Mouse (Mus musculus) hindbrain, embryonic 16.5 days (tissue): ENCODE data around the gene Tns1. TPM values are rescaled to one million over a fixed set of nuclear protein-coding genes. Genes with fewer than 3 reads are reported as not detected.

ENCODE experiments used
- ATAC-seq: fragments of 200-750 bp; cut with Nextera tagmentation; 2 replicates; pipeline ENCODE4 v1.8.0; 2017; ENCODE audit warnings: moderate TSS enrichment, moderate library complexity
- H3K27ac ChIP-seq: fragments of 300-500 bp; sonication (generic); 2 replicates; pipeline ENCODE4 v1.5.1; 2014; ENCODE audit warnings: low read depth, mild to moderate bottlenecking, control low read depth, low read length, moderate library complexity
- H3K27me3 ChIP-seq: fragments of 300-500 bp; sonication (generic); replicated peaks from 2 replicates; pipeline ENCODE4 v1.6.1; 2014; ENCODE audit warnings: low read length; ENCODE audit not compliant: control insufficient read depth, insufficient read depth
- H3K36me3 ChIP-seq: fragments of 300-500 bp; sonication (generic); 2 replicates; pipeline ENCODE4 v1.6.1; 2014; ENCODE audit warnings: mild to moderate bottlenecking, low read length, moderate library complexity, mixed read lengths; ENCODE audit not compliant: control insufficient read depth, insufficient read depth
- H3K4me1 ChIP-seq: fragments of 300-500 bp; sonication (generic); 2 replicates; pipeline ENCODE4 v1.6.1; 2014; ENCODE audit warnings: low read depth, low read length; ENCODE audit not compliant: control insufficient read depth, insufficient read depth
- H3K4me2 ChIP-seq: fragments of 300-500 bp; sonication (generic); 2 replicates; pipeline ENCODE4 v1.6.1; 2014; ENCODE audit warnings: mild to moderate bottlenecking, low read length, control low read depth, moderate library complexity
- H3K4me3 ChIP-seq: fragments of 300-500 bp; sonication (generic); 2 replicates; pipeline ENCODE4 v1.5.1; 2014; ENCODE audit warnings: mild to moderate bottlenecking, low read length, control low read depth, moderate library complexity
- H3K9ac ChIP-seq: fragments of 300-500 bp; sonication (generic); 2 replicates; pipeline ENCODE4 v1.6.1; 2014; ENCODE audit warnings: low read depth, mild to moderate bottlenecking, control low read depth, low read length, moderate library complexity
- H3K9me3 ChIP-seq: fragments of 300-500 bp; sonication (generic); 2 replicates; pipeline ENCODE4 v1.6.1; 2014; ENCODE audit warnings: mild to moderate bottlenecking, low read length, moderate library complexity; ENCODE audit not compliant: control insufficient read depth
- WGBS: fragments of 180-500 bp; shearing (Covaris S2); extraction: QIAGEN DNeasy Blood & Tissue Kit; methylation state at CpG from one replicate; pipeline ENCODE4 v1.1.7; 2014; 5-methylcytosine and 5-hydroxymethylcytosine counted together
- polyA plus RNA-seq: library from polyadenylated mRNA; unstranded; fragments of >200 nt; fragmentation: Nextera tagmentation; extraction: Ambion mirVana; gene quantifications from 2 replicates; pipeline ENCODE4 v1.2.1, GENCODE M21; 2015

The Tns1 gene
- polyA plus RNA-seq, 1 experiment from 2014 or later: 13.5 TPM

- no peak overlapping the region for H3K4me2 ChIP-seq
- no peaks in the 10 kb centered on the region; the same call in 1 of the 2 replicates for H3K4me1 ChIP-seq
- WGBS: 87% methylated on average over 8 of the region's 8 CpGs
- no peaks in the 10 kb centered on the region for H3K36me3 ChIP-seq
- no peak for ATAC-seq
- H3K9ac ChIP-seq: no peak overlapping the region
- H3K27ac ChIP-seq: no peak overlapping the region
- H3K27me3 ChIP-seq: no peaks in the 10 kb centered on the region
- H3K4me3 ChIP-seq: no peak overlapping the region
- H3K9me3 ChIP-seq: no peaks in the 10 kb centered on the region
Measured at GRCm38 (mm10) chr1:73930411-73931134, 193.7 kb downstream of the Tns1 start.

GRCm38 (mm10) chr1:73929952-73930329 is 194.3 kb downstream of the Tns1 start:
- no peaks in the 10 kb centered on the region for H3K4me1 ChIP-seq
- H3K27me3 ChIP-seq: no peaks in the 10 kb centered on the region
- H3K9me3 ChIP-seq: no peaks in the 10 kb centered on the region
- no peak overlapping the region for H3K9ac ChIP-seq
- 90% methylated on average over 5 of the region's 5 CpGs for WGBS
- ATAC-seq: no peak
- no peak overlapping the region for H3K4me3 ChIP-seq
- no peak overlapping the region for H3K27ac ChIP-seq
- no peak overlapping the region for H3K4me2 ChIP-seq
- no peaks in the 10 kb centered on the region for H3K36me3 ChIP-seq

GRCm38 (mm10) chr1:73929211-73929951 is 194.9 kb downstream of the Tns1 start:
- Histone ChIP-seq H3K27ac (no peak overlapping the region), H3K9me3 (no peaks in the 10 kb centered on the region), H3K36me3 (no peaks in the 10 kb centered on the region), H3K4me3 (no peak overlapping the region), H3K4me1 (no peaks in the 10 kb centered on the region), H3K4me2 (no peak overlapping the region), H3K9ac (no peak overlapping the region), H3K27me3 (no peaks in the 10 kb centered on the region)
- no peak for ATAC-seq
- 59% methylated on average over 15 of the region's 15 CpGs for WGBS

GRCm38 (mm10) chr1:73928385-73928784 is 195.9 kb downstream of the Tns1 start:
- H3K36me3 ChIP-seq: no peaks in the 10 kb centered on the region
- H3K27me3 ChIP-seq: no peaks in the 10 kb centered on the region
- no peaks in the 10 kb centered on the region for H3K4me1 ChIP-seq
- ATAC-seq: no peak
- no peak overlapping the region for H3K4me3 ChIP-seq
- WGBS: 90% methylated on average over 8 of the region's 8 CpGs
- no peak overlapping the region for H3K4me2 ChIP-seq
- no peak overlapping the region for H3K27ac ChIP-seq
- H3K9ac ChIP-seq: no peak overlapping the region
- no peaks in the 10 kb centered on the region for H3K9me3 ChIP-seq

GRCm38 (mm10) chr1:73927819-73928218 is 196.4 kb downstream of the Tns1 start:
- no peaks in the 10 kb centered on the region for H3K36me3 ChIP-seq
- H3K9ac ChIP-seq: no peak overlapping the region
- H3K27ac ChIP-seq: no peak overlapping the region
- H3K4me2 ChIP-seq: no peak overlapping the region
- 82% methylated on average over 15 of the region's 15 CpGs for WGBS
- no peak overlapping the region for H3K4me3 ChIP-seq
- no peak for ATAC-seq
- H3K27me3 ChIP-seq: no peaks in the 10 kb centered on the region
- no peaks in the 10 kb centered on the region for H3K9me3 ChIP-seq
- H3K4me1 ChIP-seq: no peaks in the 10 kb centered on the region

GRCm38 (mm10) chr1:73926279-73926678 is 198.0 kb downstream of the Tns1 start:
- Histone ChIP-seq H3K9me3 (no peaks in the 10 kb centered on the region), H3K36me3 (no peaks in the 10 kb centered on the region), H3K27ac (no peak overlapping the region), H3K9ac (no peak overlapping the region), H3K4me3 (no peak overlapping the region), H3K4me2 (no peak overlapping the region), H3K4me1 (no peaks in the 10 kb centered on the region), H3K27me3 (no peaks in the 10 kb centered on the region)
- ATAC-seq: 0 out of 2 replicates have a peak, but pooled peaks have one; percentile 46
- WGBS: 59% methylated on average over 7 of the region's 7 CpGs

GRCm38 (mm10) chr1:73924871-73925610 is 199.2 kb downstream of the Tns1 start:
- H3K4me2 ChIP-seq: no peak overlapping the region
- 0 out of 2 replicates have a peak, but pooled peaks have one; percentile 9 for ATAC-seq
- WGBS: 91% methylated on average over 18 of the region's 18 CpGs
- no peak overlapping the region for H3K27ac ChIP-seq
- H3K36me3 ChIP-seq: no peaks in the 10 kb centered on the region
- H3K4me1 ChIP-seq: no peaks in the 10 kb centered on the region
- H3K4me3 ChIP-seq: no peak overlapping the region
- no peaks in the 10 kb centered on the region for H3K9me3 ChIP-seq
- no peak overlapping the region for H3K9ac ChIP-seq
- no peaks in the 10 kb centered on the region for H3K27me3 ChIP-seq

GRCm38 (mm10) chr1:73924210-73924609 is 200.0 kb downstream of the Tns1 start:
- H3K36me3 ChIP-seq: no peaks in the 10 kb centered on the region
- H3K4me3 ChIP-seq: no peak overlapping the region
- no peaks in the 10 kb centered on the region for H3K4me1 ChIP-seq
- H3K27me3 ChIP-seq: no peaks in the 10 kb centered on the region
- WGBS: 85% methylated on average over 5 of the region's 5 CpGs
- no peaks in the 10 kb centered on the region for H3K9me3 ChIP-seq
- H3K9ac ChIP-seq: no peak overlapping the region
- H3K4me2 ChIP-seq: no peak overlapping the region
- no peak overlapping the region for H3K27ac ChIP-seq
- ATAC-seq: no peak

GRCm38 (mm10) chr1:73923185-73923584 is 201.1 kb downstream of the Tns1 start:
- Histone ChIP-seq H3K36me3 (no peaks in the 10 kb centered on the region), H3K4me1 (no peaks in the 10 kb centered on the region), H3K27me3 (no peaks in the 10 kb centered on the region), H3K4me3 (no peak overlapping the region), H3K9me3 (no peaks in the 10 kb centered on the region), H3K27ac (no peak overlapping the region), H3K9ac (no peak overlapping the region), H3K4me2 (no peak overlapping the region)
- 85% methylated on average over 8 of the region's 8 CpGs for WGBS
- no peak for ATAC-seq
